Mouse (Mus musculus) liver, embryonic 14.5 days (tissue): ENCODE measurements around the gene Lca5.

Source experiments
- CTCF ChIP-seq: IDR thresholded peaks from 2 replicates; pipeline ENCODE4 v1.5.1; 2016; ENCODE audit warnings: antibody characterized with exemption, low read depth, control low read depth
- EP300 ChIP-seq: IDR thresholded peaks from 2 replicates; pipeline ENCODE4 v1.6.1; 2016; ENCODE audit warnings: antibody characterized with exemption, low read depth

DNA sequence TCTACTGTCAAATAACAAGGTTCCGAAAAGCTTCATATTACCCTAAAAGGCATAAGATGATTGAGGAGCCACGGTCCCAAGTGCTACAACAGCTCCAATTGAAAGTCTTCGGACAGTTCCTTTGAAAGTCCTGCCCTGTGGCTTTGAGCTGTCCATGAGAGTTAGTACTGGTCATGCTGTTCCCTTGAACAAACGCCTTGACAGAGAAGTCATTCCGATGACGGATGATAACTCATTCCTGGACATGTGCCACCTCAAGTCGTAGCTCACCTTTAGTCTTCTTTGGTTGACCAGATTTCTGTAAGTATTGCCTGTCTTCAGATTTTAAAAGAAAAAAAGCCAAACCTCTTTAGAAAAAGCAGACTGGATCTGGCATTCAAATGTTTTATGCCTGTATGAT is 87.6 kb downstream of the Lca5 start:
- TF ChIP-seq CTCF: no peak
- no peak for TF ChIP-seq EP300
